Mouse (Mus musculus): Measurements from ENCODE around the gene Pbrm1. TPM values are rescaled to one million over a fixed set of nuclear protein-coding genes. Genes with fewer than 3 reads are reported as not detected.
A peak's percentile ranks its signal among the peaks of the same experiment; 100 is the strongest.

The Pbrm1 gene
- polyA plus RNA-seq (2016; fragmentation: Nextera tagmentation; extraction: Ambion mirVana): 179 and 184 TPM in 2 replicates

GRCm38 (mm10) chr14:31018860-31019291 lies at the start of gene Pbrm1, which contains the start of gene Gnl3:
TSS of gene Pbrm1 (plus strand) at chr14:31019138.
TSS of gene Gnl3 (minus strand) at chr14:31019152.
- H3K4me3 ChIP-seq: peak within 1 kb of the TSS; percentile 77
- peaks cover 21% of the 10 kb centered on the region for H3K4me1 ChIP-seq
- peak; percentile 93 for ATAC-seq (ENCODE audit: low FRiP score, low read depth)
- H3K27ac ChIP-seq: peak within 1 kb of the TSS; percentile 99
- peaks cover 39% of the 10 kb centered on the region for H3K36me3 ChIP-seq
- H3K9me3 ChIP-seq: no peaks in the 10 kb centered on the region
- no peaks in the 10 kb centered on the region for H3K27me3 ChIP-seq (replicated peaks)
- H3K4me2 ChIP-seq (replicated peaks): peak within 1 kb of the TSS; percentile 83
- 1% methylated on average over 53 of the region's 53 CpGs for WGBS
- H3K9ac ChIP-seq: peak within 1 kb of the TSS; percentile 93

- H3K36me3 ChIP-seq: peaks cover 33% of the 10 kb centered on the region
- H3K9me3 ChIP-seq: no peaks in the 10 kb centered on the region
- no peak overlapping the region for H3K27ac ChIP-seq
- no peaks in the 10 kb centered on the region for H3K4me1 ChIP-seq
- H3K9ac ChIP-seq: no peak overlapping the region
- 59% methylated on average over 6 of the region's 6 CpGs for WGBS
- H3K4me3 ChIP-seq: no peak overlapping the region
- H3K4me2 ChIP-seq (replicated peaks): no peak overlapping the region
- H3K27me3 ChIP-seq (replicated peaks): no peaks in the 10 kb centered on the region
- no peak for ATAC-seq (ENCODE audit: low FRiP score, low read depth)
Observed at GRCm38 (mm10) chr14:30974204-30974603, 44.7 kb upstream of the Pbrm1 start.

GRCm38 (mm10) chr14:30976222-30976621 lies 42.7 kb upstream of the Pbrm1 start:
- no peak overlapping the region for H3K9ac ChIP-seq
- WGBS: 87% methylated on average over 3 of the region's 3 CpGs

GRCm38 (mm10) chr14:30996417-30996816 lies 22.5 kb upstream of the Pbrm1 start:
- H3K9ac ChIP-seq: no peak overlapping the region

More at GRCm38 (mm10) chr14:30976222-30976621, 42.7 kb upstream of the Pbrm1 start:
- ATAC-seq (ENCODE audit: low FRiP score, low read depth): no peak
- Histone ChIP-seq H3K36me3 (peaks cover 31% of the 10 kb centered on the region), H3K4me3 (no peak overlapping the region), H3K27ac (no peak overlapping the region), H3K4me2 (replicated peaks) (no peak overlapping the region), H3K9me3 (no peaks in the 10 kb centered on the region), H3K27me3 (replicated peaks) (no peaks in the 10 kb centered on the region), H3K4me1 (no peaks in the 10 kb centered on the region)

GRCm38 (mm10) chr14:31000356-31000755 lies 18.6 kb upstream of the Pbrm1 start:
- no peak for ATAC-seq (ENCODE audit: low FRiP score, low read depth)
- Histone ChIP-seq H3K4me2 (replicated peaks) (peak overlapping the region; percentile 73), H3K9me3 (no peaks in the 10 kb centered on the region), H3K27ac (no peak overlapping the region), H3K9ac (no peak overlapping the region; the same call in 1 of the 2 replicates), H3K4me1 (peaks cover 16% of the 10 kb centered on the region), H3K4me3 (peak overlapping the region; percentile 98), H3K36me3 (peaks cover 9% of the 10 kb centered on the region; the same call in 1 of the 2 replicates), H3K27me3 (replicated peaks) (no peaks in the 10 kb centered on the region)
- 65% methylated on average over 10 of the region's 10 CpGs for WGBS

More at GRCm38 (mm10) chr14:30996417-30996816, 22.5 kb upstream of the Pbrm1 start:
- H3K27me3 ChIP-seq (replicated peaks): no peaks in the 10 kb centered on the region
- H3K36me3 ChIP-seq: peaks cover 9% of the 10 kb centered on the region; the same call in 1 of the 2 replicates
- H3K9me3 ChIP-seq: no peaks in the 10 kb centered on the region
- H3K4me2 ChIP-seq (replicated peaks): no peak overlapping the region
- no peak overlapping the region for H3K27ac ChIP-seq
- no peak overlapping the region for H3K4me3 ChIP-seq
- ATAC-seq (ENCODE audit: low FRiP score, low read depth): no peak
- peaks cover 10% of the 10 kb centered on the region for H3K4me1 ChIP-seq

- H3K9me3 ChIP-seq: no peaks in the 10 kb centered on the region
- peak overlapping the region; percentile 73 for H3K4me2 ChIP-seq (replicated peaks)
- peak overlapping the region; percentile 98 for H3K4me3 ChIP-seq
- H3K27me3 ChIP-seq (replicated peaks): no peaks in the 10 kb centered on the region
- H3K4me1 ChIP-seq: peaks cover 16% of the 10 kb centered on the region
- under 1% methylated on average over 21 of the region's 21 CpGs for WGBS
- ATAC-seq (ENCODE audit: low FRiP score, low read depth): peak; percentile 43
- peak overlapping the region; percentile 90 for H3K9ac ChIP-seq
- peaks cover 9% of the 10 kb centered on the region; the same call in 1 of the 2 replicates for H3K36me3 ChIP-seq
- H3K27ac ChIP-seq: 0 out of 2 replicates have a peak overlapping the region, but pooled peaks have one; percentile 79
Observed at GRCm38 (mm10) chr14:31000816-31001306, 18.1 kb upstream of the Pbrm1 start.

- H3K4me3 ChIP-seq: peak within 1 kb of the TSS; percentile 98
- peak within 1 kb of the TSS; percentile 79 for H3K27ac ChIP-seq
- H3K4me2 ChIP-seq (replicated peaks): peak within 1 kb of the TSS; percentile 73
- WGBS: under 1% methylated on average over 84 of the region's 84 CpGs
- H3K9me3 ChIP-seq: no peaks in the 10 kb centered on the region
- peaks cover 13% of the 10 kb centered on the region; the same call in 1 of the 2 replicates for H3K36me3 ChIP-seq
- H3K27me3 ChIP-seq (replicated peaks): no peaks in the 10 kb centered on the region
- peak within 1 kb of the TSS; percentile 90 for H3K9ac ChIP-seq
- ATAC-seq (ENCODE audit: low FRiP score, low read depth): peak; percentile 94
- H3K4me1 ChIP-seq: peaks cover 16% of the 10 kb centered on the region
Observed at GRCm38 (mm10) chr14:31001307-31002205, 17.4 kb upstream of the Pbrm1 start, which contains the start of the genes Glt8d1 and Spcs1. TSS of gene Glt8d1 (plus strand) at chr14:31001400. TSS of gene Spcs1 (minus strand) at chr14:31001672.

- no peak overlapping the region for H3K9ac ChIP-seq
- no peak overlapping the region for H3K4me3 ChIP-seq
- no peaks in the 10 kb centered on the region for H3K9me3 ChIP-seq
- no peak overlapping the region for H3K27ac ChIP-seq
- H3K4me2 ChIP-seq (replicated peaks): no peak overlapping the region
- 93% methylated on average over 2 of the region's 2 CpGs for WGBS
- H3K36me3 ChIP-seq: peaks cover 24% of the 10 kb centered on the region
- H3K4me1 ChIP-seq: peaks cover 16% of the 10 kb centered on the region
- no peaks in the 10 kb centered on the region for H3K27me3 ChIP-seq (replicated peaks)
- ATAC-seq (ENCODE audit: low FRiP score, low read depth): no peak
Observed at GRCm38 (mm10) chr14:31004527-31004926, 14.4 kb upstream of the Pbrm1 start.

- peaks cover 47% of the 10 kb centered on the region for H3K36me3 ChIP-seq
- no peak overlapping the region for H3K4me3 ChIP-seq
- WGBS: 82% methylated on average over 5 of the region's 5 CpGs
- H3K4me2 ChIP-seq (replicated peaks): no peak overlapping the region
- H3K4me1 ChIP-seq: peaks cover 5% of the 10 kb centered on the region
- ATAC-seq (ENCODE audit: low FRiP score, low read depth): no peak
- H3K9ac ChIP-seq: no peak overlapping the region
- H3K27ac ChIP-seq: no peak overlapping the region
- no peaks in the 10 kb centered on the region for H3K27me3 ChIP-seq (replicated peaks)
- no peaks in the 10 kb centered on the region for H3K9me3 ChIP-seq
Observed at GRCm38 (mm10) chr14:31006779-31007178, 12.2 kb upstream of the Pbrm1 start.

- Histone ChIP-seq H3K9ac (no peak overlapping the region), H3K27ac (no peak overlapping the region), H3K9me3 (no peaks in the 10 kb centered on the region), H3K27me3 (replicated peaks) (no peaks in the 10 kb centered on the region), H3K4me1 (no peaks in the 10 kb centered on the region), H3K4me3 (no peak overlapping the region), H3K36me3 (peaks cover 90% of the 10 kb centered on the region), H3K4me2 (replicated peaks) (no peak overlapping the region)
- no peak for ATAC-seq (ENCODE audit: low FRiP score, low read depth)
- 94% methylated on average over 3 of the region's 3 CpGs for WGBS
Observed at GRCm38 (mm10) chr14:31011588-31011987, 7.3 kb upstream of the Pbrm1 start.

- 97% methylated on average over 2 of the region's 2 CpGs for WGBS
- H3K36me3 ChIP-seq: peaks cover 81% of the 10 kb centered on the region
Observed at GRCm38 (mm10) chr14:31013928-31014327, 5.0 kb upstream of the Pbrm1 start.

GRCm38 (mm10) chr14:31016063-31016462 lies 2.9 kb upstream of the Pbrm1 start:
- WGBS: 97% methylated on average over 1 of the region's 1 CpGs
- Histone ChIP-seq H3K9me3 (no peaks in the 10 kb centered on the region), H3K4me2 (replicated peaks) (no peak overlapping the region), H3K27me3 (replicated peaks) (no peaks in the 10 kb centered on the region), H3K4me1 (peaks cover 21% of the 10 kb centered on the region), H3K4me3 (no peak overlapping the region), H3K36me3 (peaks cover 62% of the 10 kb centered on the region), H3K9ac (no peak overlapping the region), H3K27ac (no peak overlapping the region)
- no peak for ATAC-seq (ENCODE audit: low FRiP score, low read depth)

More at GRCm38 (mm10) chr14:31013928-31014327, 5.0 kb upstream of the Pbrm1 start:
- Histone ChIP-seq H3K9ac (no peak overlapping the region), H3K4me3 (no peak overlapping the region), H3K4me2 (replicated peaks) (no peak overlapping the region), H3K9me3 (no peaks in the 10 kb centered on the region), H3K4me1 (peaks cover 12% of the 10 kb centered on the region), H3K27me3 (replicated peaks) (no peaks in the 10 kb centered on the region), H3K27ac (no peak overlapping the region)
- no peak for ATAC-seq (ENCODE audit: low FRiP score, low read depth)
